Mouse (Mus musculus) G1E (cell line): ENCODE results near the gene Dcp1a.

Source experiments
- CTCF ChIP-seq: IDR thresholded peaks from 2 replicates; pipeline ENCODE4 v1.5.1; 2012; ENCODE audit warnings: low read depth, low read length, inconsistent platforms, mixed read lengths
- GATA2 ChIP-seq: IDR thresholded peaks from 2 replicates; pipeline ENCODE4 v1.6.1; 2012; ENCODE audit warnings: low read depth, low read length, inconsistent platforms, borderline replicate concordance
- POLR2AphosphoS5 ChIP-seq: IDR thresholded peaks from 2 replicates; pipeline ENCODE4 v1.6.1; 2012; ENCODE audit warnings: low read depth, low read length, inconsistent platforms; ENCODE audit not compliant: insufficient replicate concordance
- TAL1 ChIP-seq: conservative IDR thresholded peaks from 2 replicates; pipeline ENCODE4 v1.6.1; 2012; ENCODE audit warnings: low read depth, low read length, inconsistent platforms, mixed read lengths

DNA sequence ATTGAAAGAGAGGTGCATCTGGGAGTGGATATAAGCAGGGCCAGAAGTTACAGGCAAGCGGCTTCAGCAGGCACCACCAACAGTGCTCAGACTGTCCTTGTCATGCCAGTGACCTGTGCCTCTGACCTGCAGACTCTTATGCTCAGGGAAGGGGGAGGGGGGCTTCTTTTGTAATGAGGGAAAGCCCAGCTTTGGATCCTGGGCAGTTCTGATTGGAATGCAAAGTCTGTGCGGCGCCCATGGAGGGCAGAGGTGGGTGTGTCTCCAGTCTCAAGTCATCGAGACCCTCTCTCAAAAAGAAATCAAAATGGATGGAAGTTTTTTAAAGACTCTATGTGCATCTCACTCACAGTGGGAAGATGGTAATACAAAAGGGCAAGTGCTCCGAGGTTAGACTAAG is 48.9 kb upstream of the Dcp1a start:
- TF ChIP-seq CTCF: no peak
- TF ChIP-seq TAL1: no peak
- TF ChIP-seq POLR2AphosphoS5: no peak
- TF ChIP-seq GATA2: no peak
